Mouse (Mus musculus): ENCODE measurements at regions not wholly inside any gene's neighbourhood (a gene's known extent, or its start where the extent isn't known, plus 50 kb on each side); places are given as distances from the start of the nearest gene placed in this dataset.

DNA sequence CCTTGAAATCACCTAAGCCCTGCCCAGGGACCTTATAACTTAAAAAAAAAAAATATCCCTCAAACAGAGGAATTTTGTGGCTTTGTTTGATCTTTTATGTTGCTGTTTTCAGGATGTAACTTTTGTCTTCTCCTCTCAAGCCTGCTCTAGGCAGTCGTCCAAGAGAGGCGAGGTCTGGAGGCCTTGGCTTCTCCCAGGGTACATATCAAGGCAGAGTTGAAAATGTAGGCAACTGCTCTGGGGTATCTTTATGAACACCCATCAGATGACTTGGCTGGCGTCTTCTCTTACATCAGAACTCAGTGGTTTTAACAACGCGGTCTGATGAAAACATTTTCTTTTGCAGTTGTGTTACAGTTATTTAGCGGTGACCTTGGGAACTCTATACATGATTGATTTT is 250.4 kb downstream of the Kcnrg start:
- TF ChIP-seq HCFC1 (IDR thresholded peaks at IDR 0.05; ENCODE audit: borderline replicate concordance, insufficient read depth, low read length) (no peak), MAFK (IDR thresholded peaks at IDR 0.05; ENCODE audit: insufficient read depth, low read depth, low read length) (no peak), ZNF384 (IDR thresholded peaks at IDR 0.05; ENCODE audit: low read depth, low read length) (no peak)

Data from ES-E14 (cell line).